Mouse (Mus musculus) ovary, adult 10 weeks (tissue): Measurements from ENCODE around the gene Tmem191c. TPM values are rescaled to one million over a fixed set of nuclear protein-coding genes. Genes with fewer than 3 reads are reported as not detected.

Source experiments
- polyA plus RNA-seq: library from polyadenylated mRNA; stranded (reverse); fragments of 350-450 nt; fragmentation: Illumina TruSeq; extraction: RNeasy Lipid Tissue Mini Kit (QIAGEN cat#74804); gene quantifications from one replicate; pipeline ENCODE4 v1.2.3, GENCODE M21; 2014

The Tmem191c gene
- not detected for polyA plus RNA-seq

DNA sequence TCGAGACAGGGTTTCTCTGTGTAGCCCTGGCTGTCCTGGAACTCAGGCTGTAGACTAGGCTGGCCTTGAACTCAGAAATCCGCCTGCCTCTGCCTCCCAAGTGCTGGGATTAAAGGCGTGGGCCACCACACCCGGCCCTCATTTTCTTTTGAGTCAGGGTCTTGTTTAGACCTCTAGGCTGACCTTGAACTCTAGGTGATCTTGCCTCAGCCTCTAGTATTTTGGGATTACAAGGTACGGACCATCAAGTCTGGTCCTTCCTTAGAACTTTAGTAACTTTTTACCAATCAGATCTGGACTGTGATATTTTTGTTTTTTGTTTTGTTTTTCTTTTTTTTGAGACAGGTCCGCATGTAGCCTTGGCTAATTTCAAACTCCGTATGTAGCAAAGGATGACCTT is at the start of gene Tmem191c:
Gene Tmem191c, plus strand, starts transcription at position 357 of the 400 bp plus-strand sequence.

DNA sequence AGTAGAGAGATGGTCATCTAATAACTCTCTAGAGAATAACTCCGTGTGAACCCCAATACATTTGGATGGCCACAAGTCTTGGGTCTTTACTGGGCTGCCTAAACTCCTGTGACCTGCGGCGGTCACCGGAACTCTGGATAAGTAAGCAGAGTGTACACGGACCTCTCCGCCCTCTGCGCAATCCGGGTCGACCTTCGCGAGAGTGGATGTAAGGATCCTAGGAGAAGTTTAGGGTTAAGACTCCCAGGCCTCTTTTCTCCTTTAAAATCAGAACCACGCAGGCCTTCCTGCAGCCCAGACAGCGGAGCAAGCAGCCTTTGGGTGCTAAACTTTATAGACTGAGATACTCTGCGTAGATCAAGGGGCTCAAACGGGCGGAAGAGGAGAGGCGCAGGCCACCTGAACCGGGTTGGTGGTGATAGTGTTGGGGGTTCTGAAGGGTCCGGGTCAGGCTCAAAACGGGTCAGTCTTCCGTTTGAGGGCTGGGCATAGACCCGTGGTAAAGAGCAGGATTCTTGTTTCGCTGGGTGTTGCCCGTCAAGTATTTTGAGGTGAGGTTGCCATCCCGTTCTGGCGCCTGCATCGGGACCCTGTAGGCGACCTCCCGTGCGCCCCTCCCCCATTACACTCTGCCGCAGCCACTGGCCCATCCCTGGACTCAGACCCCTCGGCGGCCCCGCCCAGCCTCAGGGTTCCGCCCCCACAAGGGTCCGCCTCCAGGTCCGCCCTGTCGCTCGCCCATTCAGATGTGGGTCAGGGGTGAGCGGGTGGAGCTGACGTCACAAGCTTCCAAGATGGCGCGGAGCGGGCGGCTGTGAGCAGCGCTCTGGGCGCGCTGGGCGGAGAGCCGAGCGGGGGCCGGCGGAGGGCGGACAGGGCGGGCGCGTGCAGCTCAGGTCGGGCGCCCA is 42.8 kb upstream of the Tmem191c start, which contains the start of gene Hic2:
Gene Hic2, plus strand, starts transcription at position 779 of the 908 bp plus-strand sequence.

DNA sequence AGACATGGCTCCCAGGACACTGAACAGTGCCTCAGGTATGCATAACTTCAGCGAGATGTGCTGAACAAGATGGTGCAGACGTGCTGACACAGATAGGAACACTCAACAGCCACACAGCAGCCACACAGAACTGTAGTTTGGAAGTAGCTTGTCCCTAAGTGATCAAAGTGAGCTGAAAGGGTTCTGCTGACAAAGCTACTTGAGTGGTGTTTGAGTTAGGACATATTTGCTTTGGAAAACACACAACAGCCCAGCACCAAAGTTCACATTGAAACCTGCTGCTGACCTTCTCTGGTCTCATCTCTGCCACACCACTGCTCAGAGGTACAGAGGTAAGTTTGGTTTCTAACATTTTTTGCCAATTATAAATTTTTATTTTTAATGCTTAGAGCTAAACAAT is 55.2 kb downstream of the Tmem191c start, which contains the start of gene Serpind1:
Gene Serpind1, plus strand, starts transcription at position 256 of the 400 bp plus-strand sequence.

Other genes with a start within 250 kb of the Tmem191c start
- gene Ypel1, start 206.4 kb upstream of the Tmem191c start, polyA plus RNA-seq: 8.2 TPM
- 169 TPM for gene Ppil2, start 164.8 kb upstream of the Tmem191c start, polyA plus RNA-seq
- gene 2610318N02Rik, start 150.9 kb upstream of the Tmem191c start, polyA plus RNA-seq: not detected
- gene Sdf2l1, start 143.7 kb upstream of the Tmem191c start, polyA plus RNA-seq: 15.0 TPM
- not detected for gene Ydjc, start 131.5 kb upstream of the Tmem191c start, polyA plus RNA-seq
- gene Ccdc116, start 128.8 kb upstream of the Tmem191c start, polyA plus RNA-seq: 0.14 TPM
- 248 TPM for gene Ube2l3, start 73.4 kb upstream of the Tmem191c start, polyA plus RNA-seq
- gene Rimbp3, start 67.5 kb upstream of the Tmem191c start, polyA plus RNA-seq: not detected
- gene Hic2, start 42.5 kb upstream of the Tmem191c start, polyA plus RNA-seq: 1.4 TPM
- not detected for gene Serpind1, start 55.3 kb downstream of the Tmem191c start, polyA plus RNA-seq
- gene Snap29, start 129.9 kb downstream of the Tmem191c start, polyA plus RNA-seq: 67.3 TPM
- 19.1 TPM for gene Pi4ka, start 130.2 kb downstream of the Tmem191c start, polyA plus RNA-seq
- gene Crkl, start 175.9 kb downstream of the Tmem191c start, polyA plus RNA-seq: 47.7 TPM
- gene Aifm3, start 213.5 kb downstream of the Tmem191c start, polyA plus RNA-seq: 0.17 TPM
- gene Lztr1, start 232.6 kb downstream of the Tmem191c start, polyA plus RNA-seq: 19.7 TPM